Mouse (Mus musculus): ENCODE data around the gene Metap2. TPM values are rescaled to one million over a fixed set of nuclear protein-coding genes. Genes with fewer than 3 reads are reported as not detected.

Gene Metap2
- polyA plus RNA-seq, 1 experiment from 2014 or later: 192 TPM

DNA sequence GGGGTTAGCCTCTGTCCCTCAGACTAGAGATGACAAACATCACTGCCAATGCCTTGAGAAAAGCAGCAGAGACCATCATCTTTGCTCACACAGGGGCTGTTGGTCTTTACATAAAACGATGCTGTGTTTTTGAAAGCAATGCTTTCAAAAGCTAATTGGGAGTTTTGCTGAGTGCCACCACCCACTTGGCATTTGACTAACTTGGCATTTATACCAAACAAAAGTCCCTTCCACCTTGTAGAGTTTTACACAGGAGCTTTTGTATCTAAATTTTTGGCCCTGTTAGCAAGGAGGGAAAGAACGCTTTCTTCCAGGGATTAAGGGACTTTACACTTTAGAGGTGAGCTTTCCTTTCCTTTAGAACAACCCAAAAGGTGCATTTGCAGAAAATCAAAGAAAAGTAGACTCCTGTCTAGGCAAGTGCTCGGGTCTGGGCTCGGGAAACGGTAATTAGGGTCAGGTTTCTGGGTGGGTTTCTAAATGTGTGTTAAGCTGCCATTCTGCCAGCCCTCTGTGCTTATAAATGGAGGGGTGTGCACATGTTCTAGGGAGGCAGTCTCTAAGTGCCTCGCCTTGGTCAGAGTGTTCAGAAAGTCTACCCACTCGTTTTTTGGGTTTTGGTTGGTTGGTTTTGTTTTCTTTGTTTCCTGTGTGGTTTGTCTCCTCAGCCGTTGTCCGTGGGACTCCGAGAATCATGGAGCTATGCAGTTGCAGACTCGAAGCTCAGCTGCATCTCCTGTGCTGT, 18.8 kb upstream of the Metap2 start:
- Histone ChIP-seq H3K9me3 (ENCODE audit: control insufficient read depth, low read length) (no peaks in the 10 kb centered on the region), H3K27ac (ENCODE audit: low read length) (no peak overlapping the region), H3K4me3 (ENCODE audit: low read length) (no peak overlapping the region), H3K9ac (ENCODE audit: low read length) (no peak overlapping the region), H3K4me2 (ENCODE audit: low read depth, low read length) (no peak overlapping the region), H3K4me1 (replicated peaks; ENCODE audit: control insufficient read depth, insufficient read depth, low read length) (peaks cover 11% of the 10 kb centered on the region), H3K27me3 (ENCODE audit: control insufficient read depth, insufficient read depth, low read depth, low read length) (no peaks in the 10 kb centered on the region), H3K36me3 (ENCODE audit: control insufficient read depth, insufficient read depth, low read length) (no peaks in the 10 kb centered on the region)
- ATAC-seq (ENCODE audit: low read depth): no peak
- 54% methylated on average over 11 of the region's 11 CpGs for WGBS

DNA sequence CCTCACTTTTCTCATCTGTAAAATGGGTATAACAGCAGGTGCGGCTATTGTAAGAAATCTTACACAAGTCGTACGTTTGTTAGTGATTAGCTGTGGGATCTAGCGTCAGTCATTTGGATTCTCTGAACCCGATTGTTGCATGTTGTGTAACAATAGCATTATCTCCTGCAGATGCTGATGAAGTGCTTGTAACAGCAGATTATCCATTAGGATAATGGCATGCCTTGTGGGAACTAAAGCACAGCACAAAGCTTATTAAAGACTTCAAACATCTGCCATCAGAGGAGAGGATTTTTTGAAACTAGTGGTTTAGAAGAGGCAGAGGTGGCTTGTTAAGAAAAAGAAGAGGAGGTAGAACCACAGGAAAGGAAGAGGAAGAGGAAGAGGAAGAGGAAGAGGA, 16.6 kb upstream of the Metap2 start:
- WGBS: 80% methylated on average over 5 of the region's 5 CpGs
- Histone ChIP-seq H3K27ac (ENCODE audit: low read length) (no peak overlapping the region), H3K4me1 (replicated peaks; ENCODE audit: control insufficient read depth, insufficient read depth, low read length) (peaks cover 4% of the 10 kb centered on the region), H3K36me3 (ENCODE audit: control insufficient read depth, insufficient read depth, low read length) (no peaks in the 10 kb centered on the region), H3K9me3 (ENCODE audit: control insufficient read depth, low read length) (no peaks in the 10 kb centered on the region), H3K9ac (ENCODE audit: low read length) (no peak overlapping the region), H3K4me2 (ENCODE audit: low read depth, low read length) (no peak overlapping the region), H3K27me3 (ENCODE audit: control insufficient read depth, insufficient read depth, low read depth, low read length) (no peaks in the 10 kb centered on the region), H3K4me3 (ENCODE audit: low read length) (no peak overlapping the region)
- no peak for ATAC-seq (ENCODE audit: low read depth)

GRCm38 (mm10) chr10:93912917-93913316, 16.0 kb upstream of the Metap2 start:
- Histone ChIP-seq H3K9ac (ENCODE audit: low read length) (no peak overlapping the region), H3K4me1 (replicated peaks; ENCODE audit: control insufficient read depth, insufficient read depth, low read length) (no peaks in the 10 kb centered on the region; the same call in 1 of the 2 replicates), H3K27ac (ENCODE audit: low read length) (no peak overlapping the region), H3K4me3 (ENCODE audit: low read length) (no peak overlapping the region), H3K4me2 (ENCODE audit: low read depth, low read length) (no peak overlapping the region), H3K9me3 (ENCODE audit: control insufficient read depth, low read length) (no peaks in the 10 kb centered on the region), H3K27me3 (ENCODE audit: control insufficient read depth, insufficient read depth, low read depth, low read length) (no peaks in the 10 kb centered on the region), H3K36me3 (ENCODE audit: control insufficient read depth, insufficient read depth, low read length) (no peaks in the 10 kb centered on the region)
- ATAC-seq (ENCODE audit: low read depth): no peak
- 31% methylated on average over 1 of the region's 1 CpGs for WGBS

DNA sequence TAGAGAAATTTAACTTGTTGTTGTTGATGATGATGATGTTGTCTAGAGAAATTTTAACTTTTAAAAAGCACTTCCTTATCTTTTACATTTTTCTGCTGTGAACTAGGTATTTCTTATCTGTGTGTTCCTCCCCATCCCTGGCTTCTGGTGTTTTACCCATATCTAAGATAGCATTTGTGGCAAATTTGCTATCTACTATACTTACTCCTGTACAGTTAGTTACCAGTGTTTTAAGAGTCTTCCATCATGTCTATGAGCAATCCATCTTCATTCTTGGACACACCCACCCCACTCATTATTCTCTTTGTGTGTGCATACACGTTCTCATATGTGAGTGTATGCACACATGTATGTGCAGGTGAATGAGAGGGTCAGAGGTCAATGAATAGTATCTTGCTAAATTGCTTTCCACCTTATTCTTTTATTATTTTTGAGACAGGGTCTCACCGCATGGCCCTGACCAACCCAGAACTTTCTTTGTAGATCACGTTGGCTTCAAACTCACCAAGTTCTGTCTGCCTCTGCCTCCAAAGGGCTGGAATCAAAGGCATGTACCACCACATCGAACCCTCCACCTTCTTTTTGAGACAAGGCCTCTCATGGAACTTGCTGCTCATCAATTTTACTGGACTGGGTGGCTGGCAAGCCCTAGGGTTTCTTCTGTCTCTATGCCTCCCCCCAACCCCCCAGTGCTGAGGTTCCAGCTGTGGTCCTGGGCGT, 15.4 kb upstream of the Metap2 start:
- 74% methylated on average over 5 of the region's 5 CpGs for WGBS
- Histone ChIP-seq H3K9ac (ENCODE audit: low read length) (no peak overlapping the region), H3K4me3 (ENCODE audit: low read length) (no peak overlapping the region), H3K27me3 (ENCODE audit: control insufficient read depth, insufficient read depth, low read depth, low read length) (no peaks in the 10 kb centered on the region), H3K4me2 (ENCODE audit: low read depth, low read length) (no peak overlapping the region), H3K9me3 (ENCODE audit: control insufficient read depth, low read length) (no peaks in the 10 kb centered on the region), H3K4me1 (replicated peaks; ENCODE audit: control insufficient read depth, insufficient read depth, low read length) (no peaks in the 10 kb centered on the region; the same call in 1 of the 2 replicates), H3K27ac (ENCODE audit: low read length) (no peak overlapping the region), H3K36me3 (ENCODE audit: control insufficient read depth, insufficient read depth, low read length) (no peaks in the 10 kb centered on the region)
- ATAC-seq (ENCODE audit: low read depth): no peak

GRCm38 (mm10) chr10:93911326-93911725, 14.4 kb upstream of the Metap2 start:
- no peaks in the 10 kb centered on the region for H3K36me3 ChIP-seq (ENCODE audit: control insufficient read depth, insufficient read depth, low read length)
- no peaks in the 10 kb centered on the region for H3K9me3 ChIP-seq (ENCODE audit: control insufficient read depth, low read length)
- H3K4me2 ChIP-seq (ENCODE audit: low read depth, low read length): no peak overlapping the region
- 66% methylated on average over 5 of the region's 5 CpGs for WGBS
- no peak overlapping the region for H3K9ac ChIP-seq (ENCODE audit: low read length)
- ATAC-seq (ENCODE audit: low read depth): no peak
- no peak overlapping the region for H3K4me3 ChIP-seq (ENCODE audit: low read length)
- no peaks in the 10 kb centered on the region for H3K27me3 ChIP-seq (ENCODE audit: control insufficient read depth, insufficient read depth, low read depth, low read length)
- no peak overlapping the region for H3K27ac ChIP-seq (ENCODE audit: low read length)
- H3K4me1 ChIP-seq (replicated peaks; ENCODE audit: control insufficient read depth, insufficient read depth, low read length): no peaks in the 10 kb centered on the region; the same call in 1 of the 2 replicates

DNA sequence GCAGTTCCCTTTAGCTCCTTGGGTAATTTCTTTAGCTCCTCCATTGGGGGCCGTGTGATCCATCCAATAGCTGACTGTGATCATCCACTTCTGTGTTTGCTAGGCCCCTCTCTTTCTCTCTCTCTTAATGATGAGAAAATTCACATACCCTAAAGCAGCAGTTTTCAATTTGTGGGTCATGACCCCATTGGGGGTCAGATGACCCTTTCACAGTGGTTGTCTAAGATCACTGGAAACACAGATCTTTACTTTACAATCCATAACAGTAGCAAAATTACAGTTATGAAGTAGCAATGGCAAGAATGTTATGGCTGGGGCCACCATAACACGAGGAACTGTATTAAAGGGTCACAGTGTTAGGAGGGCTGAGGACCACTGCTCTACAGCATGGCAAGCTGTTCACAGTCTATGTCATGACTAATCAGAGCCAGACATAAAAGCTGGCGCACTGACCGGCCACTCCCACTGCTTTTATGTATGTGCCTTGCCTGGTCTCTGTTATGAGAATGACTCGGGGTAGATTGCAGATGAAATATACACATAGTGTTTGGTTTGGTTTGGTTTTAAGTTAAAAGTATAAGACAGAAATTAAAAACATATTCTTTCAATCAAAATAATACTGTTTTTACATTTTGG, 13.0 kb upstream of the Metap2 start:
- WGBS: 74% methylated on average over 5 of the region's 5 CpGs
- no peak overlapping the region for H3K4me3 ChIP-seq (ENCODE audit: low read length)
- no peak overlapping the region for H3K27ac ChIP-seq (ENCODE audit: low read length)

GRCm38 (mm10) chr10:93909015-93909414, 12.1 kb upstream of the Metap2 start:
- ATAC-seq (ENCODE audit: low read depth): no peak
- Histone ChIP-seq H3K4me3 (ENCODE audit: low read length) (no peak overlapping the region), H3K9me3 (ENCODE audit: control insufficient read depth, low read length) (no peaks in the 10 kb centered on the region), H3K36me3 (ENCODE audit: control insufficient read depth, insufficient read depth, low read length) (no peaks in the 10 kb centered on the region), H3K4me2 (ENCODE audit: low read depth, low read length) (no peak overlapping the region), H3K27ac (ENCODE audit: low read length) (no peak overlapping the region), H3K4me1 (replicated peaks; ENCODE audit: control insufficient read depth, insufficient read depth, low read length) (no peaks in the 10 kb centered on the region; the same call in 1 of the 2 replicates), H3K9ac (ENCODE audit: low read length) (no peak overlapping the region), H3K27me3 (ENCODE audit: control insufficient read depth, insufficient read depth, low read depth, low read length) (no peaks in the 10 kb centered on the region)
- WGBS: 83% methylated on average over 1 of the region's 1 CpGs

More for the DNA sequence above, 13.0 kb upstream of the Metap2 start:
- no peak for ATAC-seq (ENCODE audit: low read depth)
- Histone ChIP-seq H3K4me1 (replicated peaks; ENCODE audit: control insufficient read depth, insufficient read depth, low read length) (no peaks in the 10 kb centered on the region; the same call in 1 of the 2 replicates), H3K9me3 (ENCODE audit: control insufficient read depth, low read length) (no peaks in the 10 kb centered on the region), H3K4me2 (ENCODE audit: low read depth, low read length) (no peak overlapping the region), H3K9ac (ENCODE audit: low read length) (no peak overlapping the region), H3K27me3 (ENCODE audit: control insufficient read depth, insufficient read depth, low read depth, low read length) (no peaks in the 10 kb centered on the region), H3K36me3 (ENCODE audit: control insufficient read depth, insufficient read depth, low read length) (no peaks in the 10 kb centered on the region)

DNA sequence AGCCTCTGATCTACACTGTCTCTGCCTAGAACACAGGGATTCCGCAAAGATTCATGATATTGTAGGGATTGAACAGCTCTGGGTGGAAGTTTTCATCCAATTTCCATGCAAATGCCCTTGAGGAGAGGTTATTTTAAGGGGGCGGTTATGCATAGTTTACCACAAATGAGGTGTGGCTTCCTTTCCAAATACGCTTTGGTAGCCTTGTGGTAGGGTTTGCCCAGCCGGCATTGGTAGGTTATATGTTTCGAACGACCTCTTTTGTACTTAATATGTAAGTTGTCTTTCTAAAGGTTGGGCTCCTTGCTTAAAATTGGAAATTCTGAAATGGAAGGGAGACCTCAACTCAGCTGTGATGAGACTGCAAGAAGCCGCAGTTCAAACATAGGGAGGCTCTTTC, 11.6 kb upstream of the Metap2 start:
- WGBS: 90% methylated on average over 7 of the region's 7 CpGs
- H3K4me2 ChIP-seq (ENCODE audit: low read depth, low read length): no peak overlapping the region
- no peaks in the 10 kb centered on the region for H3K27me3 ChIP-seq (ENCODE audit: control insufficient read depth, insufficient read depth, low read depth, low read length)
- no peaks in the 10 kb centered on the region for H3K9me3 ChIP-seq (ENCODE audit: control insufficient read depth, low read length)
- H3K9ac ChIP-seq (ENCODE audit: low read length): no peak overlapping the region
- no peaks in the 10 kb centered on the region; the same call in 1 of the 2 replicates for H3K4me1 ChIP-seq (replicated peaks; ENCODE audit: control insufficient read depth, insufficient read depth, low read length)
- H3K27ac ChIP-seq (ENCODE audit: low read length): no peak overlapping the region
- no peak for ATAC-seq (ENCODE audit: low read depth)
- H3K36me3 ChIP-seq (ENCODE audit: control insufficient read depth, insufficient read depth, low read length): no peaks in the 10 kb centered on the region
- no peak overlapping the region for H3K4me3 ChIP-seq (ENCODE audit: low read length)

- no peaks in the 10 kb centered on the region for H3K36me3 ChIP-seq (ENCODE audit: control insufficient read depth, insufficient read depth, low read length)
- no peak for ATAC-seq (ENCODE audit: low read depth)
- WGBS: 48% methylated on average over 10 of the region's 10 CpGs
- no peak overlapping the region for H3K27ac ChIP-seq (ENCODE audit: low read length)
- no peaks in the 10 kb centered on the region for H3K27me3 ChIP-seq (ENCODE audit: control insufficient read depth, insufficient read depth, low read depth, low read length)
- no peaks in the 10 kb centered on the region for H3K9me3 ChIP-seq (ENCODE audit: control insufficient read depth, low read length)
- no peak overlapping the region for H3K4me3 ChIP-seq (ENCODE audit: low read length)
- no peak overlapping the region for H3K9ac ChIP-seq (ENCODE audit: low read length)
- H3K4me1 ChIP-seq (replicated peaks; ENCODE audit: control insufficient read depth, insufficient read depth, low read length): no peaks in the 10 kb centered on the region
- no peak overlapping the region for H3K4me2 ChIP-seq (ENCODE audit: low read depth, low read length)
Observed at GRCm38 (mm10) chr10:93907376-93907775, 10.5 kb upstream of the Metap2 start.

All from lung, embryonic 16.5 days (tissue).